Mouse (Mus musculus) midbrain, embryonic 14.5 days (tissue): ENCODE data around the gene Gm42906. TPM values are rescaled to one million over a fixed set of nuclear protein-coding genes. Genes with fewer than 3 reads are reported as not detected.

ENCODE experiments used
- ATAC-seq: fragments of 200-750 bp; cut with Nextera tagmentation; 2 replicates; pipeline ENCODE4 v1.8.0; 2017; ENCODE audit warnings: moderate number of reproducible peaks, moderate library complexity; ENCODE audit not compliant: low FRiP score, low TSS enrichment
- DNase-seq: peaks from one replicate; pipeline ENCODE4 v3.0.0-alpha.2; 2015
- H3K27ac ChIP-seq: fragments of 300-500 bp; sonication (generic); replicated peaks from 2 replicates; pipeline ENCODE4 v1.5.1; 2014; ENCODE audit warnings: mild to moderate bottlenecking, low read depth, low read length, moderate library complexity
- H3K27me3 ChIP-seq: fragments of 300-500 bp; sonication (generic); 2 replicates; pipeline ENCODE4 v1.6.1; 2014; ENCODE audit warnings: low read length, control low read depth, mixed read lengths; ENCODE audit not compliant: control insufficient read depth, insufficient read depth
- H3K36me3 ChIP-seq: fragments of 300-500 bp; sonication (generic); 2 replicates; pipeline ENCODE4 v1.6.1; 2014; ENCODE audit warnings: low read length, control low read depth; ENCODE audit not compliant: control insufficient read depth, insufficient read depth
- H3K4me1 ChIP-seq: fragments of 300-500 bp; sonication (generic); 2 replicates; pipeline ENCODE4 v1.6.1; 2014; ENCODE audit warnings: mild to moderate bottlenecking, antibody characterized with exemption, low read length, control low read depth; ENCODE audit not compliant: control insufficient read depth, insufficient read depth
- H3K4me2 ChIP-seq: fragments of 300-500 bp; sonication (generic); 2 replicates; pipeline ENCODE4 v1.6.1; 2014; ENCODE audit warnings: mild to moderate bottlenecking, low read length, moderate library complexity
- H3K4me3 ChIP-seq: fragments of 300-500 bp; sonication (generic); replicated peaks from 2 replicates; pipeline ENCODE4 v1.5.1; 2014; ENCODE audit warnings: low read depth, low read length
- H3K9ac ChIP-seq: fragments of 300-500 bp; sonication (generic); replicated peaks from 2 replicates; pipeline ENCODE4 v1.6.1; 2014; ENCODE audit warnings: mild to moderate bottlenecking, low read length, moderate library complexity
- H3K9me3 ChIP-seq: fragments of 300-500 bp; sonication (generic); 2 replicates; pipeline ENCODE4 v1.6.1; 2016; ENCODE audit warnings: low read length, control low read depth, mixed read lengths; ENCODE audit not compliant: control insufficient read depth
- WGBS: fragments of 180-500 bp; shearing (Covaris S2); extraction: QIAGEN DNeasy Blood & Tissue Kit; methylation state at CpG from one replicate; pipeline ENCODE4 v1.1.7; 2014; 5-methylcytosine and 5-hydroxymethylcytosine counted together
- polyA plus RNA-seq: library from polyadenylated mRNA; unstranded; fragments of >200 nt; fragmentation: Nextera tagmentation; extraction: Ambion mirVana; gene quantifications from 2 replicates; pipeline ENCODE4 v1.2.1, GENCODE M21; 2014

Gene Gm42906
- polyA plus RNA-seq, 1 experiment from 2014 or later, result not detected

- Histone ChIP-seq H3K9me3 (0 out of 2 replicates have a peak, but pooled peaks cover 4% of the 10 kb centered on the region), H3K4me3 (no peak overlapping the region), H3K4me2 (no peak overlapping the region), H3K36me3 (no peaks in the 10 kb centered on the region), H3K9ac (no peak overlapping the region), H3K27ac (0 out of 2 replicates have a peak overlapping the region, but pooled peaks have one; percentile 37), H3K4me1 (no peaks in the 10 kb centered on the region), H3K27me3 (no peaks in the 10 kb centered on the region)
- no peak for ATAC-seq
- DNase-seq, result no peak
- 56% methylated on average over 3 of the region's 3 CpGs for WGBS
Measured at GRCm38 (mm10) chr5:151076917-151077316, 351.0 kb downstream of the Gm42906 start.

- no peaks in the 10 kb centered on the region for H3K27me3 ChIP-seq
- no peak overlapping the region for H3K27ac ChIP-seq
- H3K36me3 ChIP-seq, result no peaks in the 10 kb centered on the region
- H3K9ac ChIP-seq, result no peak overlapping the region
- DNase-seq, result no peak
- no peak overlapping the region for H3K4me3 ChIP-seq
- H3K4me2 ChIP-seq, result no peak overlapping the region
- H3K9me3 ChIP-seq, result 0 out of 2 replicates have a peak, but pooled peaks cover 4% of the 10 kb centered on the region
- ATAC-seq, result no peak
- WGBS, result 89% methylated on average over 4 of the region's 4 CpGs
- H3K4me1 ChIP-seq, result no peaks in the 10 kb centered on the region
Measured at GRCm38 (mm10) chr5:151074282-151074681, 353.7 kb downstream of the Gm42906 start.

GRCm38 (mm10) chr5:151071430-151071829, 356.5 kb downstream of the Gm42906 start:
- H3K4me2 ChIP-seq, result no peak overlapping the region
- H3K9ac ChIP-seq, result no peak overlapping the region
- H3K27me3 ChIP-seq, result no peaks in the 10 kb centered on the region
- 0 out of 2 replicates have a peak, but pooled peaks cover 4% of the 10 kb centered on the region for H3K9me3 ChIP-seq
- WGBS, result 85% methylated on average over 6 of the region's 6 CpGs
- H3K4me3 ChIP-seq, result no peak overlapping the region
- no peaks in the 10 kb centered on the region for H3K36me3 ChIP-seq
- no peak overlapping the region for H3K27ac ChIP-seq
- ATAC-seq (no peak), DNase-seq (no peak)
- H3K4me1 ChIP-seq, result no peaks in the 10 kb centered on the region

- H3K9ac ChIP-seq, result no peak overlapping the region
- no peak overlapping the region for H3K27ac ChIP-seq
- 0 out of 2 replicates have a peak, but pooled peaks cover 4% of the 10 kb centered on the region for H3K9me3 ChIP-seq
- H3K36me3 ChIP-seq, result no peaks in the 10 kb centered on the region
- 83% methylated on average over 6 of the region's 6 CpGs for WGBS
- no peak for ATAC-seq
- no peak overlapping the region for H3K4me3 ChIP-seq
- H3K4me2 ChIP-seq, result no peak overlapping the region
- no peaks in the 10 kb centered on the region for H3K27me3 ChIP-seq
- no peaks in the 10 kb centered on the region for H3K4me1 ChIP-seq
- DNase-seq, result no peak
Measured at GRCm38 (mm10) chr5:151070896-151071295, 357.1 kb downstream of the Gm42906 start.

- H3K9ac ChIP-seq, result no peak overlapping the region
- WGBS, result 92% methylated on average over 2 of the region's 2 CpGs
- no peaks in the 10 kb centered on the region for H3K27me3 ChIP-seq
- H3K36me3 ChIP-seq, result no peaks in the 10 kb centered on the region
- no peak for DNase-seq
- H3K9me3 ChIP-seq, result no peaks in the 10 kb centered on the region
- H3K4me3 ChIP-seq, result no peak overlapping the region
- H3K4me1 ChIP-seq, result no peaks in the 10 kb centered on the region
- no peak overlapping the region for H3K27ac ChIP-seq
- H3K4me2 ChIP-seq, result no peak overlapping the region
- ATAC-seq, result no peak
Measured at GRCm38 (mm10) chr5:151069569-151069968, 358.4 kb downstream of the Gm42906 start.

- WGBS, result 88% methylated on average over 5 of the region's 5 CpGs
- H3K4me3 ChIP-seq, result no peak overlapping the region
Measured at GRCm38 (mm10) chr5:151066016-151066415, 361.9 kb downstream of the Gm42906 start.

GRCm38 (mm10) chr5:151065228-151065627, 362.7 kb downstream of the Gm42906 start:
- no peaks in the 10 kb centered on the region for H3K36me3 ChIP-seq
- H3K27ac ChIP-seq, result no peak overlapping the region
- no peak overlapping the region for H3K4me2 ChIP-seq
- ATAC-seq (no peak), DNase-seq (no peak)
- H3K4me3 ChIP-seq, result no peak overlapping the region
- H3K9ac ChIP-seq, result no peak overlapping the region
- 90% methylated on average over 1 of the region's 1 CpGs for WGBS
- peaks cover 3% of the 10 kb centered on the region; the same call in 1 of the 2 replicates for H3K9me3 ChIP-seq
- H3K4me1 ChIP-seq, result no peaks in the 10 kb centered on the region
- H3K27me3 ChIP-seq, result no peaks in the 10 kb centered on the region

More at GRCm38 (mm10) chr5:151066016-151066415, 361.9 kb downstream of the Gm42906 start:
- H3K9me3 ChIP-seq, result peaks cover 3% of the 10 kb centered on the region; the same call in 1 of the 2 replicates
- H3K27me3 ChIP-seq, result no peaks in the 10 kb centered on the region
- H3K9ac ChIP-seq, result no peak overlapping the region
- H3K27ac ChIP-seq, result no peak overlapping the region
- H3K36me3 ChIP-seq, result no peaks in the 10 kb centered on the region
- DNase-seq, result no peak
- H3K4me1 ChIP-seq, result no peaks in the 10 kb centered on the region
- no peak overlapping the region for H3K4me2 ChIP-seq
- no peak for ATAC-seq

- H3K4me3 ChIP-seq, result no peak overlapping the region
- WGBS, result 92% methylated on average over 2 of the region's 2 CpGs
- no peaks in the 10 kb centered on the region for H3K36me3 ChIP-seq
- H3K27ac ChIP-seq, result no peak overlapping the region
- H3K9me3 ChIP-seq, result peaks cover 3% of the 10 kb centered on the region; the same call in 1 of the 2 replicates
- no peak overlapping the region for H3K4me2 ChIP-seq
- ATAC-seq (no peak), DNase-seq (no peak)
- no peak overlapping the region for H3K9ac ChIP-seq
- no peaks in the 10 kb centered on the region for H3K27me3 ChIP-seq
- no peaks in the 10 kb centered on the region for H3K4me1 ChIP-seq
Measured at GRCm38 (mm10) chr5:151061942-151062341, 366.0 kb downstream of the Gm42906 start.

GRCm38 (mm10) chr5:151060476-151060875, 367.5 kb downstream of the Gm42906 start:
- WGBS, result 83% methylated on average over 12 of the region's 12 CpGs
- Histone ChIP-seq H3K27me3 (no peaks in the 10 kb centered on the region), H3K9me3 (peaks cover 3% of the 10 kb centered on the region; the same call in 1 of the 2 replicates), H3K4me2 (no peak overlapping the region), H3K9ac (no peak overlapping the region), H3K4me3 (no peak overlapping the region), H3K36me3 (no peaks in the 10 kb centered on the region), H3K27ac (no peak overlapping the region), H3K4me1 (no peaks in the 10 kb centered on the region)
- ATAC-seq (no peak), DNase-seq (no peak)
